Mouse (Mus musculus): ENCODE measurements at regions not wholly inside any gene's neighbourhood (a gene's known extent, or its start where the extent isn't known, plus 50 kb on each side); places are given as distances from the start of the nearest gene placed in this dataset.
A peak's percentile ranks its signal among the peaks of the same experiment; 100 is the strongest.

DNA sequence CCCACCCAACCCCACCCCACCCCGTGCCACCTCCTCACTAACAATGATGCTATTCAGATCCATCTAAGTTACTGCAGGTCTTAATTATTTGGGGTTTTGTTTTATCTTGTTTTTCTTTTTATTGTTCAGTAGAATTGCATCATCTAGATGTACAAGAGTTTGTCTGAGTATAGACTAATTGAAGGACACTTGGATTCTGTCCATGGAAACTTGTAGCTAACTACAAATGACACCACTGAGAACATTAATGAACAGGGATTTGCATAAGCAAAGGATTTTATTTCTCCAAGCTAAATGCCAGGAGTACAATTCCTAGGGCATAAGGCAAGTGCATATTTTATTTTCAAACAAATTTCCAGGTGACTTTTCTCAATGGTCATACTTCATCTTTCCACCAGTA is 318.4 kb upstream of the Slc7a11 start:
- no peak for DNase-seq (ENCODE audit: low spot score)

DNA sequence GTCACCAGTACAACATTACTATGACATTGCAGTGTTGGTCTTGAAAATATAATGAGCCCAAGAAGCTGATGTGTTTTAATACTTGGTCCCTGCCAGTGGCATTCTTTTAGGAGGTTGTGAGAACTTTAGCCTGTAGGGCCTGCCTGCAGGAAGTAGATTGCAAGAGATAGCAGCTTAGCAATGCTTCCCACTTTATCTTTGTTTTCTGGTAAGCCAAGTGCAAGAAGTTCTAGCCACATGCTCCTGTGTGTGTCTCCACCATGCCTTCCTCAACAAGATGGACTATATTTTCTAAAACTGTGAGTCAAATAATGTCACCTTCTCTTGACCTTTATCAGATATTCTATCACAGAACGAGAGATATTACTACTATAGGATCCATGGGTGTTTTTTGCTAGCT is 314.7 kb upstream of the Slc7a11 start:
- no peak for DNase-seq (ENCODE audit: low spot score)

DNA sequence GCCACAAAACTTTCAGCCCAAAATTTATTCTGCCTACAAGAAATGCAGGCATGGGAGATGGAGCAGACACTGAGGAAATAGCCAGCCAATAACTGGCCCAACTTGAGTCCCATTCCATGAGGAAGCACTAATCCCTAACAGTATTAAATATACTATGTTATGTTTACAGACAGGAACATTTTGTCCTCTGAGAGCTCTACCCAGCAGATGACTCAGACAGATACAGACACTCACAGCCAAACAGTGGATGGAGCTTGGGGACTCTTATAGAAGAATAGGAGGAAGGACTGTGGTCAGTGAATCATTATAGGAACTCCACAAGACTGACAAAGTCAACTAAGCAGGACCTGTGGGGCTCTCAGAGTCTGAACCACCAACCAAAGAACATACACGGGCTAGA is 293.8 kb upstream of the Slc7a11 start:
- no peak for DNase-seq (ENCODE audit: low spot score)

DNA sequence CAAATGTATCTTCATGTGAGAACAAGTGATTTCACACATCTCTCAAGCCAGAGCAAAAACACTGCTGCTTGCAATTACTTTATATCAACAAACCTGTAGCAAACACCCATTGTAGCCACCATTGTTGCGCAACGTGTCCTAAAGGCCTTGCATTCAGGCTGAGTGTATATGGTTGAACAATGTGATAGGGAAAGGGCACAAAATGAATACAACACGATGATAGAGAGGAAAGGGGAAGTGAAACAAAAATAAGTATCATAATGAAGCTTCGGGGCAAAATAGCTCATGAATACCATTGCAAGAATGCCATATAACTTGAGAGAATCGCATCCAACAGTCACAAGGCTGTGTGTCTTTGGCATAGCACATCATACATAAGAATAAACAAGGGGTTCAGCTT is 275.6 kb upstream of the Slc7a11 start:
- DNase-seq (ENCODE audit: low spot score): no peak

DNA sequence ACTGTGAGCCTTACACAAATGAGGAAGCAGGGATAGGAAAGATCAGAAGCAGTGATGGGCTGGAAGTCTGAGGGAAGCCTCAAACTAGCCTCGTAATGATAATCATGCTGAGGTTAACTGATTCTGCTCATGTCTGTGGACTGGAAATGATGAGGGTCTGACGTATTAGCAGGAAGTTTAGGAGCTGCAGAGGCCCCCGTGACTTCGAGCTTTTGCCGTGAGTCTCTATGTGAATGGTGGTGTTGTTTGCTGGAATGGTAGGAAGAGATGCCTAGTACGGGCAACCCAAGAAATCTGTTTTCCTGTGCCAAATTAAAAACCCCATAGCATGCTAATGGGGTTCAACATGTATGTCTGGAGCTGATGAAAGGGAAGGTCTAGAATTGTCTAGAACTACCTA is 270.0 kb upstream of the Slc7a11 start:
- no peak for DNase-seq (ENCODE audit: low spot score)

DNA sequence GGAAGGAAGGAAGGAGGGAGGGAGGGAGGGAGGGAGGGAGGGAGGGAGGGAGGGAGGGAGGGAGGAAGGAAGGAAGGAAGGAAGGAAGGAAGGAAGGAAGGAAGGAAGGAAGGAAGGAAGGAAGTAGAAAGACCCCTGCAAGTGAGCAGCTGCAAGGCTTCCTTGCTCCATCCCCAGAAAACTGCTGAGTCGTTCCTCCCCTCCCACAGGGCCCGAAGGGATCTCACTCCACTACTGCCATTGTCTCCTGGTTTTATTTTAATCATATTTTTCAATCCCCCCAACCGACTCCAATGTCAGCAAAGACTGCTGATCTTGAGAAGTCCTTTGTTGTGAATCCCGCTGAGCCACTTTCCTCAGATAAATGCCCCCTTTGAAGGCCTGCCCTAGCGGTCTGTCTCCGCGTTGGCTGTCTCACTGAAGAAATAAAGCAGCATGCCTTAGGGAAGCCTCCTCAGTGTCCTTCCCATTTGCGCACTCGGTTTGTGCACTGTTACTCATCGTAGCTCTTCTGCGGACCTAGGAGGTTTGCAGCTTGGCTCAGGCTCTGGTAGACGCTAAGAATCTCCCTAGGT is 266.1 kb upstream of the Slc7a11 start:
- DNase-seq (ENCODE audit: low spot score): no peak

DNA sequence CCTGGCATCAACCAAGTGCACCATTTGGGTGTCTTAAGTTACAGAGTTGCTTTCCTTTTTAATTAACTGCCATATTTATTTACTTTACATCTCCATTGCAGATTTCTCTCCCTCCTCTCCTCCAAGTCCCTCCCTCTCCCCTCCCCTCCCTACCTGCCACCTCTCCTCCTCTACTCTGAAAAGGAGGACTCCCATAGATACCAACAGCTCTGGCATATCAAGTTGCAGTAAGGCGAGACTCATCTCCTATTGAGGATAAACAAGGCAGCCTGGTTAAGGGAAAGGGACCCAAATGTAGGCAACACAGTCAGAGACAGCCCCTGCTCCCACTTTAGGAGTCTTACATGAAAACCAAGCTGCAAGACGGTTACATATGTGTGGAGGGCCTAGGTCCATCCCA is 263.3 kb upstream of the Slc7a11 start:
- DNase-seq (ENCODE audit: low spot score): no peak

DNA sequence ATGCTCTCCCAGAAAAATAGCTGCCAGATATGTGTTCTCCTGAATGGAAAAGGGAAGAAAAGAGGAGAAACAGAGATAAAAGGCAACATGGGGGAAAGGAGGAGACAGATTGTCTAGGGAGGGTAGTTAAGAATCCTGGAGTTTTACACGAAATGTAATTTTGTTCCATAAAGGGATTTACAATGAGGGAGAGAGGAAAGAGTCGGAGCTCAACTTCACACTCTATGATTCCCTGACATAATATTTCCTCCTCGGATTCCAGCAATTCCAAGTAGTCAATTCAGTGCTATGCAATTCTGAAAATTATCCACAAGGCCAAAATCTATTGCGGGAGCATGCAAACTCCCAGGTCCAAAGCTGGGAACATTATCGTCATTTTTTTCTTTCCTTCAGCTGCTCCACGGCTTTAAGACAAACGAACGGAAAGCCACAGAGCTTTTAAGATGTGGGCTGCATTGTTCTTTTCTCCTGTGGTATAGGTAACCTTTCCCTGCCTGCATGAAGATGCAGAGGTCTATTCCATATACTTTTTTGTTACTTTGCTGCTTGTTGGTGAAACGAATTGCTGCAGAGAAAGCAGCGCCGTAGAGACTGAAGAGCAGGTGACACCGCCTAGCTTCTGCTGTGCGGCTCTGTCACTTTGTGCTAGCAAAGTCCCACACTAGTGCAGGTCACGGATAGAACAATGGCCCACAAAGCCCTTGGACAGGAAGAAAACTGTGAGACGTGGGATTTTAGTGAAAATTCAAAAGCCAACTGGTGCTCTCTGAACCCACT is 251.7 kb upstream of the Slc7a11 start:
- DNase-seq (ENCODE audit: low spot score): no peak

DNA sequence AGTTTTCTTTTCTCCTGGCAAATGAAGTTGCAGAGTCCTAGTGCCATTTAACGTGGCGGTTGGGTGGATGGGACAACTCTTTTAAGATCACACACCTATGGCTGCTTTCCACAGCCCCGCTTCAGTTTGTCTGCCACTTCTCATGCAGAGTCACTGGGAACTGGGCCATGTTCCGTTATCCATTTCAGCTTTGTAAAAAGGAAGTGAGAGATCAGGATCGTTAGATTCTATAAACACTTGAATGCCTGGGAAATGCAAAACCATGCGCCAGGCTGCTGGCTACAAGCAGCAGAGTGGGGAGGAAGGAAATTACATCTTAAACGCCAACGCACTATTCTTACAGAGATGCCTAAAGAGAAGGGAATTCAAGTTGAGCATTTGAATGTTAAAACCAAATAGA is 251.1 kb upstream of the Slc7a11 start:
- DNase-seq (ENCODE audit: low spot score): no peak

DNA sequence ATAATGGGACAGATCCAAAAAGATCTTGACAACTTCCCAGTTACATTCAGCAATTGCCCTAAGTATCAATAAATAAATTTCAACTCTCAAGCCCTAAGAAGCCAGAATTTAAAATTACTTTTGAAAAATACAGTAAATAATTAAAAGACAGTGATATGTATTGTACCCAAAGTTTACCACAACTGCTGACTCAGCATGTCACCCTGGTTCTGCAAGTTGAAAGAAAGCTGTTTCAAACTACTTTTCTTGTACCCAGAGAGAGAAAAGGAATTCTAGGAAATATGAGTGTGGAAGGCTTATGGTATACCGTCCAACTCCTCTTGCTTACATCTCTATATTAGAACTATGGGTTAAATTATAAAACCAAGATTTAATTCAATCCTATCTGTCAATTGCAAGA is 248.9 kb upstream of the Slc7a11 start:
- DNase-seq (ENCODE audit: low spot score): no peak

DNA sequence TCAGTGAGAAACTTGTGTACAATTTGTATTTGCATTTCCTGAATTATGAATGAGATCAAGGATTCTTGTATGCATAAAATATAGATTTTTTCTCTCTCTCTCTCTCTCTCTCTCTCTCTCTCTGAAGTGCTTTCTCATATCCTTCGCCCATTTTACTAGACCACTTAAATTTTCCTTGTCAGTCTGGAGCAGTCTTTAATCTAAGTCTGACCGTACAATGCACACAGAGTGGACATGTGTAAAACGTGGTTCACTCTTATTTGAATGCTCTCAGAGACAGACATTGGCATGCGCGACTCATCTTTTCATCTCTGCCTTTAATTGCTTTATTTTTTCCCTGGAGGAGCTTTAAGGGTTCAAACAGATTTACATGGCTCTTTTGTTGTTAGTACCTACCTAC is 247.3 kb upstream of the Slc7a11 start:
- no peak for DNase-seq (ENCODE audit: low spot score)

DNA sequence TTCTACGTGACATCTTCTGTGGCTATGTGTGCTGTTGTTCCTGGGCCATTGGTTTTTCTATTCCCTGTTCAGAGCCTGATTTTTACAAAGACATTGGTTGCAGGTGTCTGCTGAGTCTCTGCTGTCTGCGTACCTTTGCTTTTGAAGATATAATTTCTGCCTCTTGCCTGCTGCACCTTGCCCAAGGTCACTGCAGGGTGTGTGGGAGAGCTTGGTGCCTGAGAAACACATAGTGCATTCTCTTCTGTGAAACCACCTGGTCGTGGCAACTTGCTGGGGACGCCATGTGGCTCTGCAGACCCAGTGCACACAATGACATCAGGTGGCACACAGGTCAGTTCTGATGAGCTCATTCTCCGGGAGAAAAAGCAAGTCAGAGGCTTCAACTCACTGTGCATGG is 246.0 kb upstream of the Slc7a11 start:
- DNase-seq (ENCODE audit: low spot score): no peak

DNA sequence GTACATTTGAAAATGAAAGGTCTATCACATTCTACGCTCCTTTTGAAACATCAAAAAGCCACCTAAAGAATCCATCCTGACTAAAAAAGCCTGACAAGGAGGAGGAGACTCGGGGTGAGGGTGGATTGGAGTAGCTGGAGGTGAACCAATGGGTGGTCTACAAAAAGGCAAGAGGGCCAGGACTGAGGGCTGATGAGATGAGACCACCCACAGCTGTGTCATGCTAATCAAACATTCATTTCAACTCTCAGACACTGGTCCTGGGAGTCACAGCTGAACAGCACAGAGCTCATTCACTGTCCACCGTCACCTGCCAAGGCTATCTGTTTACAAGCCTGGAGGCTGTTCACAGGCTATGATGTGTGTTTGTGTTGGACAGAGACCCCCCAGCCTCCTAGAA is 244.3 kb upstream of the Slc7a11 start:
- DNase-seq (ENCODE audit: low spot score): no peak

DNA sequence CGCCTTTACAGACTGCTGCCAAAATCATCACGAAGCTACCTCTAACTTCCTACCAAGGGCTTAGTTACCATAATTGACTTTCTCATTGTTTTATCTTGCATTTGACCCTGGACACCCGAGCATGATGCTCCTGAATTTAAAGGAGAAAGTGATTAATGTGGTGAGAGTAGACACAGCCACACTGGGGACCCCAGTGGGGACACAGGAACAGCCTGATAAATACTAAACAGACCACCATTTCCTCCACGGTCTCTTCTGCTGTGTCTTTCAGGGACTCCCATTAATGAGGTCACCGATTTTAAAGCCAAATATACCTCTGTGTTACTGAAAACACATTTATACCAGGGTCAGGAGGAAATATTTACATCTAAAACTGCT is 235.2 kb upstream of the Slc7a11 start:
- DNase-seq (ENCODE audit: low spot score): no peak

DNA sequence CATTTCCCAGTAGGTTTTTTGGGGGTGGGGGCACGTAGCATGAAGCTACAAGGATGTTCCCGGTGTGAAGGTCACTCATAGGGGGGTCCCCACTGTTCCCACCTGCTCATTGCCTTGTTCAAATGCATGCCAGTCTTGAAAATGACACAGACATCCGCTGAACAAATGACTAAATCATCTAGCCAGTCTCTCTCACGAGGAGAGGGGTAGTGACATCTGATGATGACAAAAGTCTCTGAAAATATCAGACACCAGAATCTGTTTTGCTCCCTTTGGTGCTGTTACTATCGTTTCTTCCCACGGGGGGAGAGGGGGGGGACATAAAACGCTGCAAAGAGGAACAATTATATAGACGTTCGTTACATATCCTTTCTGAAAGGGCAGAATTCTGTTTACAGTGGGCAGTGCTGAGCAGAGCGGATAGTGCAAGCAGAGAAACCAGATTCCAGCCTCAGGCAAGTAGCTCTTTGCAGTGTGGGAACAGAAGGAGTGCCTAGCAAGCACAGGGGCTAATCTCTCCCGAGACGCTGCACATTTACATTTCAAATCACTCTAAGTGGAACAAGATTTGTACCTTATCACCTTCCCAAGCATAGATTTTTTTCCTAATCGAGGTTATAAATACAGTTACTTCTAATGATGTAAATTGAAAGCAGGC is 234.7 kb upstream of the Slc7a11 start:
- no peak for DNase-seq (ENCODE audit: low spot score)

DNA sequence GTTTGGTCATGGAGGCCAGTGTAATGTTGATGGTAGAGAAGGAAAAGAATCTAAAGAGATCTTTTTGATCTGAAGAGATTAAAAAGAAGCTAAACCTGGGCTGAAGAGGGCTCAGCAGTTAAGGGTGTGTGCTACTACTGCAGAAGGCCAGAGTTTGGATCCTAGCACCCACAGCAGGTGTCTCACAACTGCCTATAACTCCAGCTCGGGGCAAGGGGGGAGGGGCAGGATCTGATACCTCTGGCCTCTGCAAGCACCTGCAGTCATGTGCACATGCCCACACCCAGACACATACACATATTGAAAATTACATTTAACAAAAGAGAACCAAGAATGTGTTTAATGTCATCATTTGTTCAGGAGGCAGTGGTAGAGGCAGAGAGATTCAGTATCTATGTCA is 232.4 kb upstream of the Slc7a11 start:
- DNase-seq (ENCODE audit: low spot score): no peak

DNA sequence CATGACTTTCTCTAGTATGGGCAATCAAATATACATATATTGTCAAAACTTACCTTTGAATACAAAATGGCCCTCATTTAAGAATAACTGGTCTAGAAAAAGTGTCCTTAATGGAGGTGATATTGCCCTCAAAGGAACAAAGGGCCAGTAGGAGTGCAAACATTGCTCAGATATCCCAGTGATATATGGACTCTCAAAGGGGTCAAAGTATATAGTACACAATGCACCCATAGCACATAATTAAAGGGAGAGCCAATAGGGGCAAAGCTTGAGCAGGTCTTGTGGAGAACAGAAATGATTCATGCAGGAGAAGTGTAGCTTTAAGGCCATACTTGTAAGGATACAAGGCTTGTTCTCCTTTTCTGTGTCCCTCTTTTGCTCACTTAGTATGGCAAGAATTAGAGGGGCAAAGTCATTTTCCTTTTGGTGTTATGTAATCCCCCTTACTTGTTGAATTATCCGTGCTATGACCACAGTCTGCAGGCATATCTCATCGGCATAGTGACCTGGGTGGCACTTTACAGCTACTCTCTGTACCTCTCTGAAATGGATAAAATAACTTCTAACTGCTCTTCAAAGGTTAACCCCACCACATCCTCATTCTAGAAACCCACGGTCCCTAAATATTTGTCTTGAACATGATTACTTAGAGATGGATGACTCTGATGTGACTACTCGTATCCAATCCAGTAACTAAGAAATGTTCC is 231.6 kb upstream of the Slc7a11 start:
- no peak for DNase-seq (ENCODE audit: low spot score)

DNA sequence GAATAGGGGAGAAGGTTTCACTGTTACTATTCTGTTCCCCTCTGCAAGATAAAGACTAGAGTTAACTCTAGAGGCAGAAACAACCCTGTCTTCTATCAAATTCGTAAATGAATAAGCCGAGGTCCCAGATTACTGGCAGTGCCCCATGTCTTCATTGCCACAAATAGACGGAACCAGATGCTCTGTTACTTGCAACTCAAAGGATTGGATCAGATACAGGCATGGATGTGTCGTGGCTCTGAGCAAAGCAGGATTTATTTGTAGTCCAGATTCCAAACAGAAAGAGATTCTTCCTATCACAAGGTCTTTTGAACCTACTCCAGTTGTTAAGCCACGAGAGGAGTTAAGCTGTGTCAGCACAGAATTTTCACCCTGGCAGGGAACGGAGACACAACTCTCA is 221.9 kb upstream of the Slc7a11 start:
- DNase-seq (ENCODE audit: low spot score): peak; percentile 2

DNA sequence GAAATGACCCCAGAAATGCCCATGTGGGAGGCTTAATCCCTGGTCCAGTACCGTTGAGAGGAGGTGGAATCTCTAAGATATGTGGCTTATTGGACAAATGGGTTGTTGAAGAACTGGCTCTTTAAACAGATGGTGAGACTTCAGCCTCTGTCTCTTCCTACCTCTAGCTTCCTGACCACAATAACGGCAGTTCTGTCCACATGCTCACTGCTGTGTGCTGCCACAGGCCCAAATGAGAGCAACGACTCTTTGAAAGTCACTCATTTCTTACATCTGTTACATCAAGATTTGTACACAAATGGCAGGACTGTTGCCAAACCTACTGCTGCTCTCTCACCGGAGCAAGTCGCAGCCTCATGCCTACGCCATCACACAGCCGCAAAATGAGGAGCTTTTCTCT is 217.6 kb upstream of the Slc7a11 start:
- DNase-seq (ENCODE audit: low spot score): no peak

DNA sequence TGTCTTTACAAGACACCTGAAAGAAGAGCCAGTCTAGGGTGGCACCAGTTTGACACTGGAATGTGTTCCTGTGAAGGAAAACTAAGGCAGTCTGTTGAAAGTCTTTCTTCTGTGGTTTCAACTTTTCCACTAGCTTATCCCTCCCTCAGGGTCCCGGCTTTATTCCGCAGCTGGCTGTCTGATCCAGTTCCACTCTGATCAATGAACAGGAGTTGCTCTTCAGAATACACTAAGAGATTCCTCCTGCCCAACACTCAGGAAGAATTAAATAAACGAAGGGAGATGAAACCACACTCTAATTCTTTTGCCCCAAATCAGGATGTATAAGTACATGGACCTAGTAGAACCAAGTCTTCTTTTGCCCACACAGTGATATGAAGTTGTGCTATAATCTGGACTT is 217.2 kb upstream of the Slc7a11 start:
- no peak for DNase-seq (ENCODE audit: low spot score)

DNA sequence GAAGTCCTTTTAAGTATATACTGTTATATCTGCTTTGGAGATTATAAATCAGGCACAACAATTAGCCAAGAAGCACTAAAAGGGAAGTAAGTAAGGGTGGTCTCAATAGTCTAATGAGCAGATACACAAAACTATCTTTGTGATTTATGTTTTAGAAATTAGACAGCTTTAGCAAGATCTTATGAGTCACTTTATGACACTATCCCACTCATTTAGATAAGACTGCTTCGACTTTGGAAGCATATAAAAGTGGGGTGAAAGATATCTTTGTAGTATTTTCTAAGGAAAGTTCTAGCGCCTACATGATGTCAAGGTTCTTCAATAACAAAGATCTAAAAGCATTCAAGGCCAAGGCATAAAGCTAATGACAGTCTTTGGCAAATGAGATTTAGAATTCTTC is 214.5 kb upstream of the Slc7a11 start:
- DNase-seq (ENCODE audit: low spot score): no peak

DNA sequence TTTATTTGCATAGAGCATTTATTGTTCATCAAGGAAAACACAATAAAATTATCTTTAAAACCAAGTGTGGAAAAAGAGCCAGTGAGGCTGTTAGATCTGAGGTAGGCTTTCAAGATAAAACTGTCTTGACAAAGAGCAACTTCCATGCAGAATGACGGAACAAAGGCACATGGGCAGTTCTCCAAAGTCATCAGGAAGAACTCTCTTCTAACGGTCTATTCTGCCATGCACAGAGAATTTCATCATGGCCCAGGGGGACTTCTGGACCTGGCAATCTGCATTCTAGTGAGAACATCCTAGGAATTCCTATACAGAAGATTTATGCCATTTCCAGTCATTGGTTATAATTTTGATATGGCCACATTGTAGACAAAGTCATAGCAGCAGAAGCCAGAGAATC is 211.0 kb upstream of the Slc7a11 start:
- no peak for DNase-seq (ENCODE audit: low spot score)

DNA sequence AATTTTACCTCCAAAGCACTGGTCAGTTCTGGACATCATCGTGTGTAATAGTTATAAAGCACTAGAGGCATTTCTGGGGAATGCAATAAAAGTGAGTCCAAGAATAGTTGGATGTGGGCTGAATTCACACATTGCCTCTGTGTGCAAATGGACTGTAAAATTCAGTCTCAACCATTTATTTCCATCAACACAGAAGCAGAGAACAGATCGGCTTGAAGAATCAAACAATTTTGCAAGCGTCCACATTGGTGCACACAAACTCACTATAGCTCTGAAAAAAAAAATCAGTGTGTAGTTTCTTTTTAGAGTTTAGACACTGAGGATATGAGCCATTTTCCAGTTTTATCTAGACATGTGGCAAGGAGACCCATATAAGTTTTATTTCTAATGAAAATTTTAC is 208.9 kb upstream of the Slc7a11 start:
- DNase-seq (ENCODE audit: low spot score): no peak

Measured in gastrocnemius, adult 18-20 months (tissue).